Mouse (Mus musculus): ENCODE data around the gene Dock9.

DNA sequence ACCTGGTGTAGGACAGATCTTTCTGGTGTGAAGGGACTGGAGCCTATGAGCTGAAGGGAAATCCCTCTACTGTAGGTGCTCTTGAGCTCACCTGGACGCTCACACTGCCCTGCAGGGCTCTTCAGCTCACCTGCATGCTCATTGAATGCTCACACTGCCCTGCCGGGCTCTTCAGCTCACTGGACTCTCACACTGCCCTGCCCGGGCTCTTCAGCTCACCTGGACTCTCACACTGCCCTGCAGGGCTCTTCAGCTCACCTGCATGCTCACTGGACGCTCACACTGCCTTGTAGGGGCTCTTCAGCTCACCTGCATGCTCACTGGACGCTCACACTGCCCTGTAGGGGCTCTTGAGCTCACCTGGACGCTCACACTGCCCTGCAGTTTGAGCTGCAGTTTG lies 247.8 kb downstream of the Dock9 start:
- TF ChIP-seq POLR2A (IDR thresholded peaks at IDR 0.05; ENCODE audit: insufficient read depth, low read depth, low read length): no peak
- no peak for TF ChIP-seq CTCF (IDR thresholded peaks at IDR 0.05)
- TF ChIP-seq EP300 (IDR thresholded peaks at IDR 0.05; ENCODE audit: insufficient read depth, low read depth, low read length): no peak
